35 mouse cellular contexts compared by ENCODE assay signal in genomic region chr3:27742124-27742523, GRCm38 (mm10). TPM values are rescaled to one million over a fixed set of nuclear protein-coding genes. Genes with fewer than 3 reads are reported as not detected.
DNase-seq lines count a peak whose midpoint lies in the region; ATAC-seq and TF ChIP-seq lines count a peak whose summit lies in the region.
"Had no signal": no experiment of that assay in that cellular context is flagged by ENCODE, and none has a peak within 500 bp of the region (broad histone marks: within the 10 kb centered on the region; RNA-seq: fewer than 3 reads in every experiment).

No protein-coding gene starts in this region.

- H3ac ChIP-seq in myocyte (ENCODE audit: control insufficient read depth, insufficient read length): no peak overlapping the region

- H3K4me2 ChIP-seq in liver, postnatal 0 days (ENCODE audit: low read depth, low read length): no peak overlapping the region
- no peak overlapping the region for H3K4me2 ChIP-seq in myocyte (ENCODE audit: low read depth)
- H3K4me2 ChIP-seq: forebrain, embryonic 13.5 days; heart, embryonic 13.5 days; hindbrain, embryonic 15.5 days; limb, embryonic 13.5 days; lung, embryonic 14.5 days had no signal

- no peaks in the 10 kb centered on the region for H3K79me2 ChIP-seq in myocyte (ENCODE audit: control insufficient read depth, insufficient read depth)

- peak; percentile 40; the same call in 1 of the 2 replicates for ATAC-seq in liver, postnatal 0 days
- peak; percentile 22 to 53; a peak in 2 of 4 replicates for ATAC-seq in hematopoietic stem cell, adult 5-6 weeks (replicated peaks in 1 of 2; ENCODE audit: insufficient read depth in 1 of 2, low FRiP score in 2 of 2, low TSS enrichment in 1 of 2, low read depth in 1 of 2, poor library complexity in 2 of 2, severe bottlenecking in 2 of 2)
- ATAC-seq: activated CD4-positive, CD25-positive, alpha-beta regulatory T cell, adult 4 months; forebrain, embryonic 13.5 days; inflammation-experienced regulatory T-cells, adult 6 months had no signal

- H3K9me3 ChIP-seq in liver, postnatal 0 days (ENCODE audit: low read length): 0 out of 2 replicates have a peak, but pooled peaks cover 2% of the 10 kb centered on the region
- H3K9me3 ChIP-seq: forebrain, embryonic 13.5 days; heart, embryonic 13.5 days; hindbrain, embryonic 10.5 days; hindbrain, embryonic 15.5 days; limb, embryonic 13.5 days had no signal

- WGBS in liver, postnatal 0 days (ENCODE audit: insufficient replicate concordance): 21% methylated on average over 2 of the region's 2 CpGs

- no peaks in the 10 kb centered on the region for H3K36me3 ChIP-seq in liver, postnatal 0 days (replicated peaks; ENCODE audit: insufficient read depth, low read length)
- H3K36me3 ChIP-seq in myocyte (ENCODE audit: control insufficient read depth, insufficient read depth): no peaks in the 10 kb centered on the region
- H3K36me3 ChIP-seq: heart, embryonic 13.5 days; hindbrain, embryonic 10.5 days; hindbrain, embryonic 15.5 days; limb, embryonic 13.5 days had no signal

- H3K27me3 ChIP-seq in liver, postnatal 0 days (ENCODE audit: insufficient read depth, low read length): no peaks in the 10 kb centered on the region
- no peaks in the 10 kb centered on the region for H3K27me3 ChIP-seq in myocyte (ENCODE audit: control insufficient read depth, insufficient read depth, insufficient read length)
- H3K27me3 ChIP-seq: CH12.LX; forebrain, embryonic 13.5 days; heart, embryonic 13.5 days; hindbrain, embryonic 15.5 days; limb, embryonic 13.5 days had no signal

- TF ChIP-seq EP300 in liver, postnatal 0 days (IDR thresholded peaks at IDR 0.05; ENCODE audit: low read depth): no peak

- no peak for TF ChIP-seq CTCF in liver, postnatal 0 days (IDR thresholded peaks at IDR 0.05; ENCODE audit: low read depth)
- no peak for TF ChIP-seq CTCF in bone marrow macrophage, adult 2 months (IDR thresholded peaks at IDR 0.05; ENCODE audit: low read depth, low read length)

- DNase-seq in liver, postnatal 0 days: no peak
- DNase-seq in liver: no peak
- no peak for DNase-seq in layer of hippocampus, adult 18-20 months (ENCODE audit: low spot score in 2 of 2)
- DNase-seq in frontal cortex, postnatal 36 days (ENCODE audit: low spot score in 2 of 2): no peak
- DNase-seq in frontal cortex, postnatal 25 days (ENCODE audit: low spot score in 2 of 2): no peak
- DNase-seq: adrenal gland, adult 2 months; adrenal gland, postnatal 36 days; B cell, adult 2 months; cerebellum, adult 18-20 months; cerebellum, postnatal 10 days; gastrocnemius, postnatal 25 days; heart, postnatal 10 days; kidney, adult 2 months; layer of hippocampus, adult 9-11 months; lung, embryonic 14.5 days; lung, postnatal 36 days; midbrain, embryonic 14.5 days; right cerebral cortex, postnatal 4 days; thymus, adult 2 months; thymus, postnatal 36 days had no signal

- H3K4me3 ChIP-seq in liver, postnatal 0 days (ENCODE audit: low read depth, low read length): no peak overlapping the region
- H3K4me3 ChIP-seq in bone marrow macrophage, adult 2 months (ENCODE audit: insufficient read depth, low read length): no peak overlapping the region
- H3K4me3 ChIP-seq in myocyte: no peak overlapping the region
- H3K4me3 ChIP-seq: erythroblast, embryonic 14.5 days; forebrain, embryonic 13.5 days; heart, embryonic 13.5 days; hindbrain, embryonic 10.5 days; hindbrain, embryonic 15.5 days; limb, embryonic 13.5 days had no signal

- TF ChIP-seq POLR2A in bone marrow macrophage, adult 2 months (IDR thresholded peaks at IDR 0.05; ENCODE audit: borderline replicate concordance, low read depth, low read length): no peak
- TF ChIP-seq POLR2A in myocyte (IDR thresholded peaks at IDR 0.05; ENCODE audit: insufficient read length, low read depth): no peak

- no peak overlapping the region for H3K9ac ChIP-seq in liver, postnatal 0 days (replicated peaks)
- H3K9ac ChIP-seq: forebrain, embryonic 13.5 days; heart, embryonic 13.5 days; hindbrain, embryonic 15.5 days; limb, embryonic 13.5 days; liver, embryonic 14.5 days; lung, embryonic 14.5 days had no signal

- H3K4me1 ChIP-seq in liver, postnatal 0 days (ENCODE audit: insufficient read depth): peaks cover 8% of the 10 kb centered on the region; the same call in 1 of the 2 replicates
- H3K4me1 ChIP-seq in bone marrow macrophage, adult 2 months (ENCODE audit: control insufficient read depth, insufficient read depth, low read length): peaks cover 14% of the 10 kb centered on the region
- H3K4me1 ChIP-seq: forebrain, embryonic 13.5 days; heart, embryonic 13.5 days; hindbrain, embryonic 15.5 days; limb, embryonic 13.5 days had no signal

- H3K27ac ChIP-seq in liver, postnatal 0 days (ENCODE audit: low read depth): peak overlapping the region; percentile 8; the same call in 1 of the 2 replicates
- peak overlapping the region; percentile 83 for H3K27ac ChIP-seq in bone marrow macrophage, adult 2 months (ENCODE audit: insufficient read depth, low read depth, low read length)
- H3K27ac ChIP-seq: forebrain, embryonic 13.5 days; heart, embryonic 13.5 days; hindbrain, embryonic 10.5 days; hindbrain, embryonic 15.5 days; kidney, postnatal 0 days; limb, embryonic 13.5 days; liver, embryonic 14.5 days; stomach, postnatal 0 days had no signal

TF ChIP-seq in myocyte, 11 proteins besides CTCF, POLR2A, EP300 and RAD21:
- 0 out of 2 replicates have a peak, but pooled peaks have one; percentile 16 for TF ChIP-seq CEBPB (IDR thresholded peaks at IDR 0.05; ENCODE audit: insufficient read depth, poor library complexity, severe bottlenecking)
- TF ChIP-seq TCF12 (IDR thresholded peaks at IDR 0.05; ENCODE audit: insufficient read depth, poor library complexity, severe bottlenecking): no peak

RNA-seq across cellular contexts. Expression of gene Fndc3b, which starts 31.0 kb away (rescaled TPM):
- polyA plus RNA-seq in liver, postnatal 0 days (2015; fragmentation: Nextera tagmentation; extraction: Ambion mirVana): 12.0 and 14.9 TPM in 2 replicates
- 30.8 and 33.8 TPM in 2 replicates for polyA plus RNA-seq in bone marrow macrophage, adult 2 months (2012; ENCODE audit: insufficient read depth, insufficient read length, missing spikeins)
- total RNA-seq in hematopoietic stem cell, adult 5-6 weeks (2017): 6.5 and 7.3 TPM in 2 replicates
- 25.8 TPM for polyA plus RNA-seq in myocyte (2012; fragmentation: generic; extraction: Trizol)
- 10 to 100 TPM; 20.5 to 21.2 TPM for total RNA-seq in layer of hippocampus, adult 18-20 months (2021)
